ENCODE assay signal across 15 mouse cellular contexts in genomic region chr5:142041226-142041802, GRCm38 (mm10).
DNase-seq lines count a peak whose midpoint lies in the region; ATAC-seq lines count a peak whose summit lies in the region.
"Had no signal": no experiment of that assay in that cellular context is flagged by ENCODE, and none has a peak within 500 bp of the region (broad histone marks: within the 10 kb centered on the region; RNA-seq: fewer than 3 reads in every experiment).

No protein-coding gene starts in this region.

- peak; percentile 10 for DNase-seq in kidney, adult 18-20 months
- peak; percentile 32 for DNase-seq in urinary bladder, postnatal 14 days (ENCODE audit: low spot score)
- DNase-seq in urinary bladder, postnatal 10 days (ENCODE audit: low spot score), result no peak
- DNase-seq in kidney, postnatal 36 days, result peak; percentile 12 to 21
- DNase-seq in layer of hippocampus, postnatal 10 days (ENCODE audit: low spot score in 2 of 2), result no peak
- DNase-seq in gastrocnemius, postnatal 4 days (ENCODE audit: low spot score in 2 of 2), result no peak
- DNase-seq: heart, postnatal 36 days; lung, adult 18-20 months; lung, postnatal 4 days had no signal

- no peak overlapping the region for H3K27ac ChIP-seq in kidney, embryonic 16.5 days (ENCODE audit: low read length)
- H3K27ac ChIP-seq: forebrain, embryonic 15.5 days; heart, embryonic 13.5 days; hindbrain, embryonic 15.5 days; midbrain, embryonic 10.5 days had no signal

- 28% methylated on average over 8 of the region's 8 CpGs for WGBS in kidney, embryonic 16.5 days

- no peak for ATAC-seq in kidney, embryonic 16.5 days (ENCODE audit: low FRiP score, low TSS enrichment)
- ATAC-seq: forebrain, embryonic 15.5 days had no signal

- H3K9me3 ChIP-seq in kidney, embryonic 16.5 days (ENCODE audit: low read length), result no peaks in the 10 kb centered on the region
- H3K9me3 ChIP-seq: forebrain, embryonic 15.5 days; heart, embryonic 13.5 days; hindbrain, embryonic 15.5 days; midbrain, embryonic 10.5 days had no signal

- H3K4me3 ChIP-seq in kidney, embryonic 16.5 days (ENCODE audit: low read length), result no peak overlapping the region
- H3K4me3 ChIP-seq: erythroblast, embryonic 14.5 days; forebrain, embryonic 15.5 days; heart, embryonic 13.5 days; hindbrain, embryonic 15.5 days; midbrain, embryonic 10.5 days had no signal

- H3K27me3 ChIP-seq in kidney, embryonic 16.5 days (ENCODE audit: insufficient read depth, low read length), result no peaks in the 10 kb centered on the region
- H3K27me3 ChIP-seq: forebrain, embryonic 15.5 days; heart, embryonic 13.5 days; hindbrain, embryonic 15.5 days had no signal

- no peak overlapping the region for H3K9ac ChIP-seq in kidney, embryonic 16.5 days (replicated peaks; ENCODE audit: low read length)
- H3K9ac ChIP-seq: forebrain, embryonic 15.5 days; heart, embryonic 13.5 days; hindbrain, embryonic 15.5 days had no signal

- H3K4me2 ChIP-seq in kidney, embryonic 16.5 days (replicated peaks; ENCODE audit: low read depth, low read length), result no peak overlapping the region
- H3K4me2 ChIP-seq: forebrain, embryonic 15.5 days; heart, embryonic 13.5 days; hindbrain, embryonic 15.5 days had no signal

- H3K4me1 ChIP-seq in kidney, embryonic 16.5 days (ENCODE audit: insufficient read depth, low read length), result peaks cover 10% of the 10 kb centered on the region; the same call in 1 of the 2 replicates
- H3K4me1 ChIP-seq: forebrain, embryonic 15.5 days; heart, embryonic 13.5 days; hindbrain, embryonic 15.5 days; midbrain, embryonic 10.5 days had no signal

- H3K36me3 ChIP-seq in kidney, embryonic 16.5 days (ENCODE audit: insufficient read depth, low read length), result 0 out of 2 replicates have a peak, but pooled peaks cover 1% of the 10 kb centered on the region
- H3K36me3 ChIP-seq: forebrain, embryonic 15.5 days; hindbrain, embryonic 15.5 days; midbrain, embryonic 10.5 days had no signal

Comparison
In these comparisons a context has a peak if more than half of its experiments do, and no peak if none do; other contexts are left out.
1. DNase-seq: peak in kidney, adult 18-20 months (single experiment), urinary bladder, postnatal 14 days (single experiment) and kidney, postnatal 36 days (2 of 2); none in urinary bladder, postnatal 10 days (single experiment), layer of hippocampus, postnatal 10 days (0 of 2) and gastrocnemius, postnatal 4 days (0 of 2).